Mouse (Mus musculus) small intestine, adult 2 months (tissue): ENCODE measurements at regions not wholly inside any gene's neighbourhood (a gene's known extent, or its start where the extent isn't known, plus 50 kb on each side); places are given as distances from the start of the nearest gene placed in this dataset.

Source experiments
- CTCF ChIP-seq: fragments of 200-500 bp; IDR thresholded peaks from 2 replicates; pipeline ENCODE4 v1.5.1; 2012; ENCODE audit warnings: low read depth, mild to moderate bottlenecking, control low read depth, inconsistent platforms, low read length, moderate library complexity, mixed read lengths; ENCODE audit not compliant: insufficient replicate concordance, insufficient read length; ENCODE audit errors: extremely low read depth
- POLR2A ChIP-seq: fragments of 200-500 bp; IDR thresholded peaks from 2 replicates; pipeline ENCODE4 v1.6.1; 2012; ENCODE audit warnings: low read depth, mild to moderate bottlenecking, control low read depth, inconsistent platforms, low read length, moderate library complexity

GRCm38 (mm10) chr14:99383170-99383569 is 84.7 kb downstream of the Klf5 start:
- no peak for TF ChIP-seq POLR2A
- no peak for TF ChIP-seq CTCF
